Mouse (Mus musculus): Measurements from ENCODE around the gene Rasgef1b.

The Rasgef1b gene

GRCm38 (mm10) chr5:99544664-99545494 is 184.0 kb downstream of the Rasgef1b start:
- no peak for DNase-seq (ENCODE audit: low read depth in 2 of 2, low spot score in 2 of 2)

GRCm38 (mm10) chr5:99541999-99542765 is 186.7 kb downstream of the Rasgef1b start:
- DNase-seq (ENCODE audit: low read depth in 2 of 2, low spot score in 2 of 2) = no peak

- DNase-seq (ENCODE audit: low read depth in 2 of 2, low spot score in 2 of 2) = no peak
Observed at GRCm38 (mm10) chr5:99541321-99541895, 187.5 kb downstream of the Rasgef1b start.

GRCm38 (mm10) chr5:99533416-99533815 is 195.4 kb downstream of the Rasgef1b start:
- DNase-seq (ENCODE audit: low read depth in 2 of 2, low spot score in 2 of 2) = no peak

GRCm38 (mm10) chr5:99526797-99527201 is 202.1 kb downstream of the Rasgef1b start:
- no peak for DNase-seq (ENCODE audit: low read depth in 2 of 2, low spot score in 2 of 2)

GRCm38 (mm10) chr5:99525649-99526048 is 203.2 kb downstream of the Rasgef1b start:
- no peak for DNase-seq (ENCODE audit: low read depth in 2 of 2, low spot score in 2 of 2)

- no peak for DNase-seq (ENCODE audit: low read depth in 2 of 2, low spot score in 2 of 2)
Observed at GRCm38 (mm10) chr5:99522571-99523269, 206.1 kb downstream of the Rasgef1b start.

GRCm38 (mm10) chr5:99521411-99521810 is 207.5 kb downstream of the Rasgef1b start:
- no peak for DNase-seq (ENCODE audit: low read depth in 2 of 2, low spot score in 2 of 2)

GRCm38 (mm10) chr5:99519556-99519955 is 209.3 kb downstream of the Rasgef1b start:
- no peak for DNase-seq (ENCODE audit: low read depth in 2 of 2, low spot score in 2 of 2)

- no peak for DNase-seq (ENCODE audit: low read depth in 2 of 2, low spot score in 2 of 2)
Observed at GRCm38 (mm10) chr5:99519023-99519422, 209.8 kb downstream of the Rasgef1b start.

GRCm38 (mm10) chr5:99516207-99516606 is 212.7 kb downstream of the Rasgef1b start:
- no peak for DNase-seq (ENCODE audit: low read depth in 2 of 2, low spot score in 2 of 2)

GRCm38 (mm10) chr5:99515764-99516163 is 213.1 kb downstream of the Rasgef1b start:
- DNase-seq (ENCODE audit: low read depth in 2 of 2, low spot score in 2 of 2) = no peak

GRCm38 (mm10) chr5:99513209-99513880 is 215.5 kb downstream of the Rasgef1b start:
- DNase-seq (ENCODE audit: low read depth in 2 of 2, low spot score in 2 of 2) = no peak

GRCm38 (mm10) chr5:99511081-99511480 is 217.8 kb downstream of the Rasgef1b start:
- DNase-seq (ENCODE audit: low read depth in 2 of 2, low spot score in 2 of 2) = no peak

- DNase-seq (ENCODE audit: low read depth in 2 of 2, low spot score in 2 of 2) = no peak
Observed at GRCm38 (mm10) chr5:99506109-99506508, 222.8 kb downstream of the Rasgef1b start.

GRCm38 (mm10) chr5:99504349-99504830 is 224.5 kb downstream of the Rasgef1b start:
- DNase-seq (ENCODE audit: low read depth in 2 of 2, low spot score in 2 of 2) = no peak

- no peak for DNase-seq (ENCODE audit: low read depth in 2 of 2, low spot score in 2 of 2)
Observed at GRCm38 (mm10) chr5:99502681-99503080, 226.2 kb downstream of the Rasgef1b start.

GRCm38 (mm10) chr5:99499404-99500089 is 229.3 kb downstream of the Rasgef1b start:
- no peak for DNase-seq (ENCODE audit: low read depth in 2 of 2, low spot score in 2 of 2)

GRCm38 (mm10) chr5:99497856-99498255 is 231.0 kb downstream of the Rasgef1b start:
- no peak for DNase-seq (ENCODE audit: low read depth in 2 of 2, low spot score in 2 of 2)

Data from CD8-positive naive resting alpha-beta T cell, adult 2 months (primary cell).